Mouse (Mus musculus): ENCODE measurements at regions not wholly inside any gene's neighbourhood (a gene's known extent, or its start where the extent isn't known, plus 50 kb on each side); places are given as distances from the start of the nearest gene placed in this dataset.

GRCm38 (mm10) chr8:6657451-6657990 lies 1552.4 kb upstream of the Slc10a2 start:
- Histone ChIP-seq H3K36me3 (ENCODE audit: control insufficient read depth, insufficient read depth) (no peaks in the 10 kb centered on the region), H3K79me2 (ENCODE audit: control insufficient read depth, insufficient read depth) (no peaks in the 10 kb centered on the region), H3K79me3 (ENCODE audit: low read depth) (no peaks in the 10 kb centered on the region), H3K27me3 (ENCODE audit: control insufficient read depth, insufficient read depth, insufficient read length) (no peaks in the 10 kb centered on the region), H3ac (ENCODE audit: control insufficient read depth, insufficient read length, low read depth) (no peak overlapping the region), H3K4me3 (ENCODE audit: insufficient read depth, poor library complexity, severe bottlenecking) (no peak overlapping the region)
- TF ChIP-seq MYOG (IDR thresholded peaks at IDR 0.05; ENCODE audit: control insufficient read depth, extremely low read depth, insufficient read length) (no peak), USF1 (IDR thresholded peaks at IDR 0.05; ENCODE audit: low read depth) (no peak), CTCF (IDR thresholded peaks at IDR 0.05; ENCODE audit: control insufficient read depth, insufficient read depth, insufficient read length) (no peak), FOSL1 (IDR thresholded peaks at IDR 0.05; ENCODE audit: insufficient read depth, low read length, poor library complexity, severe bottlenecking) (no peak), MYOD1 (IDR thresholded peaks at IDR 0.05; ENCODE audit: control insufficient read depth, insufficient read length, low read depth) (no peak), CEBPB (IDR thresholded peaks at IDR 0.05; ENCODE audit: low read depth) (no peak), MAX (IDR thresholded peaks at IDR 0.05) (no peak)

GRCm38 (mm10) chr8:6652180-6652579 lies 1547.0 kb upstream of the Slc10a2 start:
- Histone ChIP-seq H3K79me3 (ENCODE audit: low read depth) (no peaks in the 10 kb centered on the region), H3K4me3 (ENCODE audit: insufficient read depth, poor library complexity, severe bottlenecking) (no peak overlapping the region), H3ac (ENCODE audit: control insufficient read depth, insufficient read length, low read depth) (no peak overlapping the region), H3K27me3 (ENCODE audit: control insufficient read depth, insufficient read depth, insufficient read length) (no peaks in the 10 kb centered on the region), H3K79me2 (ENCODE audit: control insufficient read depth, insufficient read depth) (no peaks in the 10 kb centered on the region), H3K36me3 (ENCODE audit: control insufficient read depth, insufficient read depth) (no peaks in the 10 kb centered on the region)
- TF ChIP-seq MYOG (IDR thresholded peaks at IDR 0.05; ENCODE audit: control insufficient read depth, extremely low read depth, insufficient read length) (no peak), CEBPB (IDR thresholded peaks at IDR 0.05; ENCODE audit: low read depth) (no peak), FOSL1 (IDR thresholded peaks at IDR 0.05; ENCODE audit: insufficient read depth, low read length, poor library complexity, severe bottlenecking) (no peak), MYOD1 (IDR thresholded peaks at IDR 0.05; ENCODE audit: control insufficient read depth, insufficient read length, low read depth) (no peak), USF1 (IDR thresholded peaks at IDR 0.05; ENCODE audit: low read depth) (no peak), CTCF (IDR thresholded peaks at IDR 0.05; ENCODE audit: control insufficient read depth, insufficient read depth, insufficient read length) (no peak), MAX (IDR thresholded peaks at IDR 0.05) (no peak)

GRCm38 (mm10) chr8:6648083-6648482 lies 1542.9 kb upstream of the Slc10a2 start:
- Histone ChIP-seq H3K36me3 (ENCODE audit: control insufficient read depth, insufficient read depth) (no peaks in the 10 kb centered on the region), H3K79me3 (ENCODE audit: low read depth) (no peaks in the 10 kb centered on the region), H3ac (ENCODE audit: control insufficient read depth, insufficient read length, low read depth) (no peak overlapping the region), H3K79me2 (ENCODE audit: control insufficient read depth, insufficient read depth) (no peaks in the 10 kb centered on the region), H3K27me3 (ENCODE audit: control insufficient read depth, insufficient read depth, insufficient read length) (no peaks in the 10 kb centered on the region), H3K4me3 (ENCODE audit: insufficient read depth, poor library complexity, severe bottlenecking) (no peak overlapping the region)
- TF ChIP-seq CTCF (IDR thresholded peaks at IDR 0.05; ENCODE audit: control insufficient read depth, insufficient read depth, insufficient read length) (no peak), USF1 (IDR thresholded peaks at IDR 0.05; ENCODE audit: low read depth) (no peak), MYOD1 (IDR thresholded peaks at IDR 0.05; ENCODE audit: control insufficient read depth, insufficient read length, low read depth) (no peak), FOSL1 (IDR thresholded peaks at IDR 0.05; ENCODE audit: insufficient read depth, low read length, poor library complexity, severe bottlenecking) (no peak), CEBPB (IDR thresholded peaks at IDR 0.05; ENCODE audit: low read depth) (no peak), MYOG (IDR thresholded peaks at IDR 0.05; ENCODE audit: control insufficient read depth, extremely low read depth, insufficient read length) (no peak), MAX (IDR thresholded peaks at IDR 0.05) (no peak)

- Histone ChIP-seq H3K4me3 (ENCODE audit: insufficient read depth, poor library complexity, severe bottlenecking) (no peak overlapping the region), H3K27me3 (ENCODE audit: control insufficient read depth, insufficient read depth, insufficient read length) (no peaks in the 10 kb centered on the region), H3K79me2 (ENCODE audit: control insufficient read depth, insufficient read depth) (no peaks in the 10 kb centered on the region), H3K79me3 (ENCODE audit: low read depth) (no peaks in the 10 kb centered on the region), H3ac (ENCODE audit: control insufficient read depth, insufficient read length, low read depth) (no peak overlapping the region), H3K36me3 (ENCODE audit: control insufficient read depth, insufficient read depth) (no peaks in the 10 kb centered on the region)
- TF ChIP-seq USF1 (IDR thresholded peaks at IDR 0.05; ENCODE audit: low read depth) (no peak), MYOG (IDR thresholded peaks at IDR 0.05; ENCODE audit: control insufficient read depth, extremely low read depth, insufficient read length) (no peak), FOSL1 (IDR thresholded peaks at IDR 0.05; ENCODE audit: insufficient read depth, low read length, poor library complexity, severe bottlenecking) (no peak), MAX (IDR thresholded peaks at IDR 0.05) (no peak), MYOD1 (IDR thresholded peaks at IDR 0.05; ENCODE audit: control insufficient read depth, insufficient read length, low read depth) (no peak), CEBPB (IDR thresholded peaks at IDR 0.05; ENCODE audit: low read depth) (no peak)
Observed at GRCm38 (mm10) chr8:6645287-6645957, 1540.3 kb upstream of the Slc10a2 start.

- TF ChIP-seq MAX (IDR thresholded peaks at IDR 0.05) (no peak), FOSL1 (IDR thresholded peaks at IDR 0.05; ENCODE audit: insufficient read depth, low read length, poor library complexity, severe bottlenecking) (no peak), MYOD1 (IDR thresholded peaks at IDR 0.05; ENCODE audit: control insufficient read depth, insufficient read length, low read depth) (no peak), USF1 (IDR thresholded peaks at IDR 0.05; ENCODE audit: low read depth) (no peak), CEBPB (IDR thresholded peaks at IDR 0.05; ENCODE audit: low read depth) (no peak), CTCF (IDR thresholded peaks at IDR 0.05; ENCODE audit: control insufficient read depth, insufficient read depth, insufficient read length) (no peak), MYOG (IDR thresholded peaks at IDR 0.05; ENCODE audit: control insufficient read depth, extremely low read depth, insufficient read length) (no peak)
- no peaks in the 10 kb centered on the region for H3K79me3 ChIP-seq (ENCODE audit: low read depth)
- H3K79me2 ChIP-seq (ENCODE audit: control insufficient read depth, insufficient read depth), result no peaks in the 10 kb centered on the region
- no peaks in the 10 kb centered on the region for H3K36me3 ChIP-seq (ENCODE audit: control insufficient read depth, insufficient read depth)
- H3K27me3 ChIP-seq (ENCODE audit: control insufficient read depth, insufficient read depth, insufficient read length), result no peaks in the 10 kb centered on the region
- no peak overlapping the region for H3ac ChIP-seq (ENCODE audit: control insufficient read depth, insufficient read length, low read depth)
- no peak overlapping the region for H3K4me3 ChIP-seq (ENCODE audit: insufficient read depth, poor library complexity, severe bottlenecking)
Observed at GRCm38 (mm10) chr8:6644396-6644795, 1539.2 kb upstream of the Slc10a2 start.

Data from C2C12 (cell line).